Mouse (Mus musculus) heart, adult 2 months (tissue): ENCODE results near the gene Fbp1. TPM values are rescaled to one million over a fixed set of nuclear protein-coding genes. Genes with fewer than 3 reads are reported as not detected.
A peak's percentile ranks its signal among the peaks of the same experiment; 100 is the strongest.

Experiments
- DNase-seq, 2 experiments: peaks; one replicate each; pipeline ENCODE4 v3.0.0; 2021
- H3K27ac ChIP-seq: fragments of 200-600 bp; 2 replicates; pipeline ENCODE4 v1.8.1; 2022
- H3K27me3 ChIP-seq: fragments of 200-500 bp; 2 replicates; pipeline ENCODE4 v1.6.1; 2012; ENCODE audit warnings: mild to moderate bottlenecking, low read length, inconsistent platforms, mixed read lengths; ENCODE audit not compliant: control insufficient read depth, insufficient read depth
- H3K36me3 ChIP-seq: fragments of 200-500 bp; 2 replicates; pipeline ENCODE4 v1.6.1; 2012; ENCODE audit warnings: low read length, inconsistent platforms; ENCODE audit not compliant: control insufficient read depth, insufficient read depth
- H3K4me1 ChIP-seq: fragments of 200-500 bp; 2 replicates; pipeline ENCODE4 v1.6.1; 2011; ENCODE audit warnings: low read length; ENCODE audit not compliant: control insufficient read depth, insufficient read depth
- H3K4me3 ChIP-seq: fragments of 200-600 bp; 2 replicates; pipeline ENCODE4 v1.8.1; 2022
- H3K79me2 ChIP-seq: fragments of 200-500 bp; replicated peaks from 2 replicates; pipeline ENCODE4 v1.6.1; 2012; ENCODE audit warnings: mild to moderate bottlenecking, inconsistent platforms, low read length, moderate library complexity, mixed read lengths; ENCODE audit not compliant: control insufficient read depth, insufficient read depth
- H3K9ac ChIP-seq: fragments of 200-500 bp; 2 replicates; pipeline ENCODE4 v1.6.1; 2012; ENCODE audit warnings: low read depth, mild to moderate bottlenecking, control low read depth, inconsistent platforms, low read length, mixed read lengths
- CTCF ChIP-seq: fragments of 200-600 bp; IDR thresholded peaks from 2 replicates; pipeline ENCODE4 v1.8.1; 2022; ENCODE audit warnings: antibody characterized with exemption, mild to moderate bottlenecking, moderate library complexity
- EP300 ChIP-seq: fragments of 200-500 bp; IDR thresholded peaks from 2 replicates; pipeline ENCODE4 v1.6.1; 2011; ENCODE audit warnings: low read depth, low read length, control low read depth; ENCODE audit not compliant: insufficient read depth
- POLR2A ChIP-seq: fragments of 200-500 bp; IDR thresholded peaks from 2 replicates; pipeline ENCODE4 v1.6.1; 2011; ENCODE audit warnings: mild to moderate bottlenecking, low read depth, low read length, control low read depth; ENCODE audit not compliant: insufficient read depth
- WGBS: fragments of 180-500 bp; shearing (Covaris S2); methylation state at CpG from one replicate; pipeline ENCODE4 v1.1.7; 2018; 5-methylcytosine and 5-hydroxymethylcytosine counted together
- intact Hi-C: fragments of 180-260 bp; cut with DNase I; formaldehyde crosslinking; loops from one replicate; pipeline ENCODE4 v1.15.1; 2025
- polyA plus RNA-seq: library from polyadenylated mRNA; depleted of rRNA; stranded (reverse); fragments of >200 nt; gene quantifications from 2 replicates; pipeline ENCODE4 v1.2.3, GENCODE M21; 2012
- total RNA-seq, 2 experiments: library from RNA; stranded (reverse); gene quantifications; 2 replicates each; pipeline ENCODE4 v1.2.3; 2021

Fbp1 gene
- total and polyA plus RNA-seq, 3 experiments = 0.51 TPM; not detected in 2

GRCm38 (mm10) chr13:62857941-62858915, 29.9 kb downstream of the Fbp1 start, which contains the start of gene Fbp2:
TSS of gene Fbp2 (minus strand) at chr13:62858422.
- TF ChIP-seq EP300 (no peak), POLR2A (no peak), CTCF (0 out of 2 replicates have a peak, but pooled peaks have one; percentile 7)
- peak within 1 kb of the TSS; percentile 24; the same call in 1 of the 2 replicates for H3K9ac ChIP-seq
- no peaks in the 10 kb centered on the region for H3K36me3 ChIP-seq
- no peaks in the 10 kb centered on the region for H3K27me3 ChIP-seq
- intact Hi-C loops = loop anchor here (2.0 to 10.0 kb wide), 2 partner anchors 231 to 393 kb away; partner anchors contain the start of gene Gm49359
- DNase-seq = peak; percentile 42 to 53
- no peaks in the 10 kb centered on the region for H3K79me2 ChIP-seq
- H3K27ac ChIP-seq = peak within 1 kb of the TSS; percentile 75
- 49% methylated on average over 21 of the region's 21 CpGs for WGBS
- H3K4me3 ChIP-seq = peak within 1 kb of the TSS; percentile 5; the same call in 1 of the 2 replicates
- peaks cover 3% of the 10 kb centered on the region for H3K4me1 ChIP-seq

GRCm38 (mm10) chr13:62856850-62857249, 31.2 kb downstream of the Fbp1 start:
- no peak overlapping the region; the same call in 1 of the 2 replicates for H3K4me3 ChIP-seq
- no peaks in the 10 kb centered on the region for H3K79me2 ChIP-seq
- H3K27ac ChIP-seq = peak overlapping the region; percentile 30
- no peak for TF ChIP-seq EP300
- no peak for TF ChIP-seq CTCF
- no peak for TF ChIP-seq POLR2A
- no peaks in the 10 kb centered on the region for H3K27me3 ChIP-seq
- H3K9ac ChIP-seq = no peak overlapping the region
- peaks cover 3% of the 10 kb centered on the region for H3K4me1 ChIP-seq
- no peaks in the 10 kb centered on the region for H3K36me3 ChIP-seq
- intact Hi-C loops = loop anchor here (2.0 to 10.0 kb wide), 2 partner anchors 230 to 392 kb away; partner anchors contain the start of gene Gm49359
- 50% methylated on average over 14 of the region's 14 CpGs for WGBS
- peak; percentile 32 to 51 for DNase-seq

GRCm38 (mm10) chr13:62856305-62856675, 31.8 kb downstream of the Fbp1 start:
- intact Hi-C loops = loop anchor here (2.0 to 10.0 kb wide), 2 partner anchors 229 to 391 kb away; partner anchors contain the start of gene Gm49359
- no peak overlapping the region for H3K9ac ChIP-seq
- no peak for TF ChIP-seq POLR2A
- peak; percentile 91 for TF ChIP-seq EP300
- TF ChIP-seq CTCF = peak; percentile 89
- 4% methylated on average over 5 of the region's 5 CpGs for WGBS
- no peak overlapping the region for H3K4me3 ChIP-seq
- peaks cover 3% of the 10 kb centered on the region for H3K4me1 ChIP-seq
- DNase-seq = peak; percentile 80 to 82
- peak overlapping the region; percentile 30; the same call in 1 of the 2 replicates for H3K27ac ChIP-seq
- H3K36me3 ChIP-seq = no peaks in the 10 kb centered on the region
- H3K27me3 ChIP-seq = no peaks in the 10 kb centered on the region
- H3K79me2 ChIP-seq = no peaks in the 10 kb centered on the region

- TF ChIP-seq EP300 = no peak
- no peak for TF ChIP-seq POLR2A
- no peak for TF ChIP-seq CTCF
- DNase-seq = no peak
- WGBS = 33% methylated on average over 25 of the region's 25 CpGs
- H3K4me3 ChIP-seq = no peak overlapping the region
- intact Hi-C loops = loop anchor here (2.0 to 10.0 kb wide), 3 partner anchors 93 to 391 kb away; partner anchors contain the start of gene Gm49359
- H3K4me1 ChIP-seq = peaks cover 3% of the 10 kb centered on the region
- H3K36me3 ChIP-seq = no peaks in the 10 kb centered on the region
- H3K79me2 ChIP-seq = no peaks in the 10 kb centered on the region
- H3K9ac ChIP-seq = no peak overlapping the region
- H3K27me3 ChIP-seq = no peaks in the 10 kb centered on the region
- no peak overlapping the region for H3K27ac ChIP-seq
Measured at GRCm38 (mm10) chr13:62855396-62856304, 32.4 kb downstream of the Fbp1 start.

GRCm38 (mm10) chr13:62854666-62855065, 33.4 kb downstream of the Fbp1 start:
- H3K4me3 ChIP-seq = no peak overlapping the region
- no peaks in the 10 kb centered on the region for H3K79me2 ChIP-seq
- H3K27ac ChIP-seq = no peak overlapping the region
- WGBS = 13% methylated on average over 15 of the region's 15 CpGs
- no peaks in the 10 kb centered on the region for H3K36me3 ChIP-seq
- no peak overlapping the region for H3K9ac ChIP-seq
- H3K4me1 ChIP-seq = peaks cover 3% of the 10 kb centered on the region
- H3K27me3 ChIP-seq = no peaks in the 10 kb centered on the region
- peak; percentile 52 to 85 for DNase-seq
- intact Hi-C loops = loop anchor here (2.0 to 10.0 kb wide), 2 partner anchors 92 to 390 kb away; partner anchors contain the start of gene Gm49359
- TF ChIP-seq EP300 = no peak
- peak; percentile 100 for TF ChIP-seq CTCF
